Comparison of ENCODE assay signal across 8 mouse cellular contexts in the genomic region with DNA sequence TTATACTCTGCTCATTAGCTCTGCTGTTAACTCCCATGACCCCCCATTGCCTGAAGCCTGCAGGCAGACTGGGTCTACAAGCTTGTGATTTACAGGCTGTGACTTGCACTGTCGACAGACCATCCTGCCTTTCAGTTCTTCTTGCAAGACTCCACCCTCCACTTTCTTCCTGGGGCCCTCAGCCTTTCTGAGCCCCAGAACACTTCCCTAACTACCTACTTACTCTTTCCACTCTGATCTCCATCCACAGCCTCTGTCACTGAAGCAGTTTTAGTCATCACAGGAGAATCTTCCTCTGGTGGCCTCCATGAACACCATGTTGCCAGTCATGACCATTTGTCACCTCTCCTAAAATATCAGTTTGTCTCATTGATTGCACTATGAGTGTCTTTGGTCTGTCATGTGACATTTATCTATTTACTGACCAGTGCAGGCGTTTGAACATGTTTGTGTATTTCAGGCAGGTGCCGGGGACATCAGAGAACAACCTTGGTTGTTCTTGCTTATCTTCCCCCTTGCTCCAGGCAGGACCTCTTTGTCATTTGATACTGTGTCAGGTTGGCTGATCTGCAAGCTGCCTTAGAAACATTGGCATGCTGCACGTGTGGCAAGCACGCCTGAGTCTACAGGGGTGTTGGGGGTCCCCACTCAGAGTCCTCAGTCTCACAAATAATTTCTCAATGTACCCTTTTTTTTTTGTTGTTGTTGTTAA. TPM values are rescaled to one million over a fixed set of nuclear protein-coding genes. Genes with fewer than 3 reads are reported as not detected.
DNase-seq lines count a peak whose midpoint lies in the region; ATAC-seq and TF ChIP-seq lines count a peak whose summit lies in the region.

No protein-coding gene starts in this region.

- peaks cover 34% of the 10 kb centered on the region for H3K4me1 ChIP-seq in liver, adult 2 months (ENCODE audit: control insufficient read depth, insufficient read depth, low read length)

- no peak overlapping the region for H3K4me3 ChIP-seq in liver, adult 2 months (ENCODE audit: insufficient read depth, low read depth, low read length)
- no peak overlapping the region for H3K4me3 ChIP-seq in macrophage (ENCODE audit: inconsistent target)

- WGBS in liver, adult 2 months: 21% methylated on average over 5 of the region's 5 CpGs
- 29% methylated on average over 5 of the region's 5 CpGs for WGBS in macrophage (ENCODE audit: missing documents)

- no peak for TF ChIP-seq CTCF in liver, adult 2 months (IDR thresholded peaks at IDR 0.05; ENCODE audit: low read depth, low read length)

- H3K79me2 ChIP-seq in liver, adult 2 months (ENCODE audit: control insufficient read depth, insufficient read depth, low read length): no peaks in the 10 kb centered on the region
- H3K79me2 ChIP-seq in macrophage (ENCODE audit: inconsistent target): peaks cover 6% of the 10 kb centered on the region; the same call in 1 of the 2 replicates

- peaks cover 17% of the 10 kb centered on the region; the same call in 1 of the 2 replicates for H3K36me3 ChIP-seq in liver, adult 2 months (ENCODE audit: control insufficient read depth, insufficient read depth, low read length)
- peaks cover 15% of the 10 kb centered on the region for H3K36me3 ChIP-seq in macrophage (ENCODE audit: inconsistent target)

- 0 out of 2 replicates have a peak overlapping the region, but pooled peaks have one; percentile 4 for H3K9ac ChIP-seq in liver, adult 2 months (ENCODE audit: low read depth, low read length)

- TF ChIP-seq POLR2A in liver, adult 2 months (IDR thresholded peaks at IDR 0.05; ENCODE audit: extremely low read depth, insufficient read depth, low read length): no peak

- H3K27ac ChIP-seq in liver, adult 2 months (replicated peaks; ENCODE audit: insufficient read depth, low read depth, low read length): peak overlapping the region; percentile 92
- H3K27ac ChIP-seq in macrophage: peak overlapping the region; percentile 93

- no peaks in the 10 kb centered on the region for H3K27me3 ChIP-seq in liver, adult 2 months (ENCODE audit: control insufficient read depth, insufficient read depth, low read length)

- DNase-seq in CD4-positive, CD25-positive, alpha-beta regulatory T cell, adult 2 months (ENCODE audit: low read depth, low spot score): peak; percentile 51
- DNase-seq in liver, adult 2 months (ENCODE audit: extremely low read depth, low read depth, low spot score): peak; percentile 91
- DNase-seq in liver: no peak
- peak; percentile 39 for DNase-seq in forelimb bud, embryonic 11.5 days (ENCODE audit: low read depth, low spot score)
- no peak for DNase-seq in ovary, adult 18-20 months (ENCODE audit: low spot score)
- no peak for DNase-seq in layer of hippocampus, adult 9-10 months (ENCODE audit: low spot score)

- no peak for ATAC-seq in CD4-positive, CD25-positive, alpha-beta regulatory T cell, adult 4 months

RNA-seq across cellular contexts. Expression of a gene that starts 6.8 kb away (rescaled TPM):
- 1 to 10 TPM; 7.2 to 7.3 TPM for polyA plus RNA-seq in CD4-positive, CD25-positive, alpha-beta regulatory T cell, adult 4 months (2017; shearing (Covaris generic))
- total RNA-seq in liver, adult 2 months (2014; rRNA removed): 16.2 and 19.7 TPM in 2 replicates
- polyA plus RNA-seq in liver, adult 2 months (2012; rRNA removed): 36.1 and 36.8 TPM in 2 replicates
- 10 to 100 TPM in 15 of 26 experiments, 1 to 10 TPM in 11; 1.8 to 28.3 (median 14.1) TPM for total RNA-seq in macrophage (2018; cell fraction: chromatin; rRNA removed)
- total RNA-seq in macrophage (2018; cell fraction: cytosol; rRNA removed): 10 to 100 TPM; 15.2 to 30.1 (median 24.2) TPM
- 10 to 100 TPM in 14 of 26 experiments, 1 to 10 TPM in 12; 4.9 to 21.9 (median 10.8) TPM for total RNA-seq in macrophage (2018; cell fraction: nucleus; rRNA removed)
- polyA plus RNA-seq in macrophage (2018): 16.9 to 26.0 TPM (median 21.9 TPM) in 3 replicates

RNA-seq across cellular contexts. Expression of a gene that starts 14.3 kb away (rescaled TPM):
- polyA plus RNA-seq in CD4-positive, CD25-positive, alpha-beta regulatory T cell, adult 4 months (2017; shearing (Covaris generic)): 10 to 100 TPM; 37.3 to 51.7 TPM
- 88.6 and 119 TPM in 2 replicates for total RNA-seq in liver, adult 2 months (2014; rRNA removed)
- polyA plus RNA-seq in liver, adult 2 months (2012; rRNA removed): 87.0 and 116 TPM in 2 replicates
- total RNA-seq in macrophage (2018; cell fraction: chromatin; rRNA removed): 100 to 1,000 TPM in 1 of 26 experiments, 10 to 100 TPM in 22, 1 to 10 TPM in 3; 7.0 to 106 (median 37.3) TPM
- total RNA-seq in macrophage (2018; cell fraction: cytosol; rRNA removed): 100 to 1,000 TPM in 18 of 26 experiments, 10 to 100 TPM in 8; 59.8 to 198 (median 116) TPM
- total RNA-seq in macrophage (2018; cell fraction: nucleus; rRNA removed): 100 to 1,000 TPM in 2 of 26 experiments, 10 to 100 TPM in 24; 19.5 to 123 (median 68.6) TPM
- polyA plus RNA-seq in macrophage (2018): 75.7 to 134 TPM (median 82.8 TPM) in 3 replicates

RNA-seq across cellular contexts. Expression of a gene that starts 38.1 kb away (rescaled TPM):
- 100 to 1,000 TPM; 265 to 359 TPM for polyA plus RNA-seq in CD4-positive, CD25-positive, alpha-beta regulatory T cell, adult 4 months (2017; shearing (Covaris generic))
- 3.5 and 5.2 TPM in 2 replicates for total RNA-seq in liver, adult 2 months (2014; rRNA removed)
- 6.1 TPM in 2 replicates for polyA plus RNA-seq in liver, adult 2 months (2012; rRNA removed)
- 10 to 100 TPM; 24.0 to 85.6 (median 50.0) TPM for total RNA-seq in macrophage (2018; cell fraction: chromatin; rRNA removed)
- 10 to 100 TPM; 42.5 to 58.5 (median 53.2) TPM for total RNA-seq in macrophage (2018; cell fraction: cytosol; rRNA removed)
- total RNA-seq in macrophage (2018; cell fraction: nucleus; rRNA removed): 10 to 100 TPM; 29.7 to 68.5 (median 43.5) TPM
- polyA plus RNA-seq in macrophage (2018): 34.5 to 48.6 TPM (median 44.2 TPM) in 3 replicates

RNA-seq across cellular contexts. Expression of a gene that starts 38.3 kb away (rescaled TPM):
- polyA plus RNA-seq in CD4-positive, CD25-positive, alpha-beta regulatory T cell, adult 4 months (2017; shearing (Covaris generic)): 100 to 1,000 TPM in 1 of 2 experiments, 10 to 100 TPM in 1; 89.2 to 116 TPM
- total RNA-seq in liver, adult 2 months (2014; rRNA removed): 17.2 and 18.3 TPM in 2 replicates
- polyA plus RNA-seq in liver, adult 2 months (2012; rRNA removed): 42.5 and 49.7 TPM in 2 replicates
- 10 to 100 TPM in 24 of 26 experiments, 1 to 10 TPM in 2; 6.5 to 49.9 (median 24.1) TPM for total RNA-seq in macrophage (2018; cell fraction: chromatin; rRNA removed)
- total RNA-seq in macrophage (2018; cell fraction: cytosol; rRNA removed): 1 to 10 TPM; 1.4 to 4.2 (median 2.3) TPM
- total RNA-seq in macrophage (2018; cell fraction: nucleus; rRNA removed): 10 to 100 TPM in 15 of 26 experiments, 1 to 10 TPM in 11; 3.1 to 26.8 (median 11.3) TPM
- polyA plus RNA-seq in macrophage (2018): 1.9 to 5.5 TPM (median 2.3 TPM) in 3 replicates

RNA-seq across cellular contexts. Expression of a gene that starts 41.0 kb away (rescaled TPM):
- 10 to 100 TPM in 1 of 2 experiments, 1 to 10 TPM in 1; 6.9 to 12.8 TPM for polyA plus RNA-seq in CD4-positive, CD25-positive, alpha-beta regulatory T cell, adult 4 months (2017; shearing (Covaris generic))
- 54.4 and 56.1 TPM in 2 replicates for total RNA-seq in liver, adult 2 months (2014; rRNA removed)
- 110 and 123 TPM in 2 replicates for polyA plus RNA-seq in liver, adult 2 months (2012; rRNA removed)
- total RNA-seq in macrophage (2018; cell fraction: chromatin; rRNA removed): 10 to 100 TPM; 21.1 to 94.3 (median 56.1) TPM
- total RNA-seq in macrophage (2018; cell fraction: cytosol; rRNA removed): 10 to 100 TPM; 27.4 to 80.7 (median 43.5) TPM
- total RNA-seq in macrophage (2018; cell fraction: nucleus; rRNA removed): 10 to 100 TPM; 22.9 to 90.8 (median 48.4) TPM
- polyA plus RNA-seq in macrophage (2018): 66.6 to 78.0 TPM (median 74.8 TPM) in 3 replicates

Comparison
In these comparisons a context has a peak if more than half of its experiments do, and no peak if none do; other contexts are left out.
1. DNase-seq: peak in CD4-positive, CD25-positive, alpha-beta regulatory T cell, adult 2 months (single experiment), liver, adult 2 months (single experiment) and forelimb bud, embryonic 11.5 days (single experiment); none in liver (single experiment), ovary, adult 18-20 months (single experiment) and layer of hippocampus, adult 9-10 months (single experiment).